Mouse (Mus musculus): ENCODE results near the gene Tgif2.
"Not testable (repeated sequence)": the region's sequence is repeated elsewhere in the genome, so short reads cannot be mapped to it uniquely, and the experiment has no call there.

The Tgif2 gene

GRCm38 (mm10) chr2:156839319-156840191, at the start of gene Tgif2:
Gene Tgif2 (plus strand): TSS chr2:156840007.
- peak; percentile 95 for DNase-seq

DNA sequence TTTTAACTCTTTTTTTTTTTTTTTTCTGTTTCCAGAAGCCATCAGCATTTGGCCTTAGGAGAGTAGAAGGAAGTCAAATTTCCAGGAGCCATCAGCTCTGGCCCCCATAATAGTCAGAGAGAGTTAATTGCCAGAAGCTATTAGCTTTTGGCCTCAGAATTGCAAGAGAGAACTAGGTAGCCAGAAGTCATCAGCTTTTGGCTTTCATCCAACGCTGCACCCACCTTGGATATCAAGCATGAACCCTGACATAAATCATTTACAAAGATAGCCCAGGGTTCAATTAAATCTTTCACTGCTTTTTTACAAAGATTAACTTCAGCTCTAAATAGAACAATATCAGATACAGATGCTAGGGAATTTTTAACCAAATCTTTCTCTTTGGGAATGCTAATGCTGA, 41.3 kb upstream of the Tgif2 start:
- DNase-seq = peak; percentile 50

GRCm38 (mm10) chr2:156801045-156801444, 38.8 kb upstream of the Tgif2 start:
- DNase-seq = no peak

DNA sequence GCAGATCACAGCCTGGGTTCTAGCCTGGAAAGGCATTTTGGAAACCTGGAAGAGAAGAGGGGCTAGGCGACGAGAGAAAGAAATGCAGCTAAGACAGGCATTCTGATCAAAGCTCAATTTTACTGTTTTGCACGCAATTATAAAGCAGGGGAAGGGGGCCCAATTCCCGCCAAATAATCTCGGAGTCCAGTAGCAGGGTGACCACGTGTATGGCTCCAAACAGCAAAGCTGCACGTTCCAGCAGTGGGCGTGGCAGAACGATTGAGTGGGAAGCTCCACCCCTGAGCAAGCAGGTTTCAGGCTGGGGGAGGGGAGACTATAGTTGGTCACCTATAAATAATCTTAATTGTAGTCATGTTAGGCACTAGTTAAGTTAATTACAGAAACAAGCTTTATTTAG, 37.7 kb upstream of the Tgif2 start:
- not testable (repeated sequence) for DNase-seq

- no peak for DNase-seq
Observed at GRCm38 (mm10) chr2:156803698-156804372, 36.0 kb upstream of the Tgif2 start.

DNA sequence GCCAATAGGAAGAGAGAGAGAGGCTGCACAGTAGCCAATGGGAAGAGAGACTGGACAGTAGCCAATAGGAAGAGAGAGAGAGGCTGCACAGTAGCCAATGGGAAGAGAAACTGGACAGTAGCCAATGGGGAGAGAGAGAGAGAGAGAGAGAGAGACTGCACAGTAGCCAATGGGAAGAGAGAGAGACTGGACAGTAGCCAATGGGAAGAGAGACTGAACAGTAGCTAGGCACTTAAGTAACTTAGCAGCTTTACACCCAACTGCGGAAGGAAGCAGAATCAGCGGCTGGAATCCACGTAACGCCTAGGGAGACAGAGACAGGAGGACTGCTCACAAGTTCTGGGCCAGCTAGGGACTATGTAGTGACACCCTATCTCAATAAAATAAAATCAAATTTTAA, 35.2 kb upstream of the Tgif2 start:
- no peak for DNase-seq

GRCm38 (mm10) chr2:156806886-156807285, 32.9 kb upstream of the Tgif2 start:
- no peak for DNase-seq

GRCm38 (mm10) chr2:156809579-156809978, 30.2 kb upstream of the Tgif2 start:
- peak; percentile 87 for DNase-seq

DNA sequence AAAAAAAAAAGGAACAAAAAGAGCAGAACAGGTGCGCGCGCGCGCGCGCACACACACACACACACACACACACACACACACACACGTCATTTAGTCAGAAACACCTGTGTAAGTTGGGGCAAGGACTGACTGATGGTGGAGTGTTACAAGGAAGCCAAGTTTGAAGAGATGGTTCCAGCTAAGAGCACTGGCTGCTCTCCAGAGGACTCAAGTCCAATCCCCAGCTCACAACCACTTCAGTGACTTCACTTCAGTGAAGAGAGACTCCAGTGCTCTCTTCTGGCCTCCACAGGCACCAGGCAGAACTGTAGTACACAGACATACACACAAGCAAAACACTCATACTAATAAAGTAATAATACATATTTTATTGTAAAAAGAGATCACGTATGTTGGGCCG, 29.1 kb upstream of the Tgif2 start:
- DNase-seq = peak; percentile 27

- peak; percentile 37 for DNase-seq
Observed at GRCm38 (mm10) chr2:156811556-156811955, 28.3 kb upstream of the Tgif2 start.

- DNase-seq = peak; percentile 76
Observed at GRCm38 (mm10) chr2:156814344-156814801, 25.4 kb upstream of the Tgif2 start.

GRCm38 (mm10) chr2:156814893-156815292, 24.9 kb upstream of the Tgif2 start:
- peak; percentile 36 for DNase-seq

- no peak for DNase-seq
Observed at GRCm38 (mm10) chr2:156815412-156815811, 24.4 kb upstream of the Tgif2 start.

DNA sequence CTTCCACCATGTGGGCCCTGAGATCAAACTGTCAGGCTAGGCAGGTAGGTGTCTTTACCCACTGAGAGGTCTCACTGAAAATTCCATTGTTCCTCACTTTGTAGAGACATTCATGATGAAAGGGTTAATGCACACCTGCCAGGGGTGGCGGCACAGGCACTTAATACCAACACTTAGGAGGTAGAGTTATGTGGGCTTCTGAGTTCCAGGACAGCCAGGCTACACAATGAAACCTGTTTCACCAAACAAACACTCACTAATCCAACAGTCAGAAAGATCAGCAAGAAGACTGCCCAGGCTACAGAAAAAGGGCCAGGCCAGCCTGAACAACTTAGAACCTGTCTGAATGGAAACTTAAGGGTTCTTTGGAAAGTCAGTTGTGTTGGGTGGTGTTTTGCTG, 23.7 kb upstream of the Tgif2 start:
- no peak for DNase-seq

DNA sequence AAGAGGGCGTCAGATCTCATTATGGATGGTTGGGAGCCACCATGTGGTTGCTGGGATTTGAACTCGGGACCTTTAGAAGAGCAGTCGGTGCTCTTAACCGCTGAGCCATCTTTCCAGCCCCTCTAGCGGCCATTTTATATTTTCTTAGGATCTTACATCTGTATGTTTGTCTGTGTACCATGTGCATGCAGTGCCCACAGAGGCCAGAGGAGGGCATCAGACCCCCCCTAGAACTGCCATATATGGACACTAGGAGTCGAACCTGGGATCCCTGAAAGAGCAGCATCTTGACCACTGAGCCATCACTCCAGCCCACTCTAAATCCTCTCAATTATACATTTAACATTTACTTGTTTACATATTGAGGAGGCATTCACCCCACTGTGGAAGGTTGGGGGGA, 14.7 kb upstream of the Tgif2 start:
- DNase-seq = not testable (repeated sequence)

DNA sequence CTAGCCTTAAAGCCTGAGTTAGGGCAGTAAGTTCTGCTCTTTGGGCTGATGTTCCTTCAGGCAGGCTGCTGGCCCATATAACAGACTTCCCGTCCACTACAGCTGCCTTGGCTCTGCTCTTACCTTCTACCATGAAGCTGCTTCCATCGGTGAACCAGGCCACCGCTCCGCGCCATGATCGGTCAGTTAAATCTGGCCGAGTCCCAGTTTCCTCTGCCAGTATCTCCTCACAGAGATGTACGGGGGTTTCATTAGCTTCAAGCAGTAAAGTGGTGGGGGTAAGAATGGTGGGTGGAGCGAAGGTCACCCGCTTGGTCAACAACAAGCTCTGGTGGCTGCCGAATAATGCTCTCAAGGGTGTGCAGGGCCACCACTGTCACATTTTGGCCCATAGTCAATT, 5.5 kb upstream of the Tgif2 start:
- DNase-seq = no peak

DNA sequence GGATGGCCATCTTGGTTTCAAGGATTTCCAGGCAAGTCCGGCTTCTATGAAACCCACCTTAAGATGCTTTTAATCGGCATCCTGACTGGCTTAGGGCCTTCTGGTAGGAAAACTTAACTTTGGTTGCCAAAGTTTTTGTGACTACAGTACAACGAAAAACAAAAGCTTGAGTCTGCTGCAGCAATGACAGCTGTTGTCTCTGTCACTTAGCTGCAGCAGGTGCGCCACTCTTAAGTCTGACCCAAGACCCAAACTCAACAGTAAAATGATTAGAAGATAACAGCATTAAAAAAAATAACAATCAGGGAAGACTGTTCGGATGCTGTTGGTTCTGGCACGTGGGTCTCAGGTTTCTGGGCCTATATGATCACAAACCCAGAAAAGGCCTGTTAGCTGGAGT, 968 bp upstream of the Tgif2 start:
- DNase-seq = no peak

GRCm38 (mm10) chr2:156840301-156841027, 657 bp downstream of the Tgif2 start:
- peak; percentile 83 for DNase-seq

DNA sequence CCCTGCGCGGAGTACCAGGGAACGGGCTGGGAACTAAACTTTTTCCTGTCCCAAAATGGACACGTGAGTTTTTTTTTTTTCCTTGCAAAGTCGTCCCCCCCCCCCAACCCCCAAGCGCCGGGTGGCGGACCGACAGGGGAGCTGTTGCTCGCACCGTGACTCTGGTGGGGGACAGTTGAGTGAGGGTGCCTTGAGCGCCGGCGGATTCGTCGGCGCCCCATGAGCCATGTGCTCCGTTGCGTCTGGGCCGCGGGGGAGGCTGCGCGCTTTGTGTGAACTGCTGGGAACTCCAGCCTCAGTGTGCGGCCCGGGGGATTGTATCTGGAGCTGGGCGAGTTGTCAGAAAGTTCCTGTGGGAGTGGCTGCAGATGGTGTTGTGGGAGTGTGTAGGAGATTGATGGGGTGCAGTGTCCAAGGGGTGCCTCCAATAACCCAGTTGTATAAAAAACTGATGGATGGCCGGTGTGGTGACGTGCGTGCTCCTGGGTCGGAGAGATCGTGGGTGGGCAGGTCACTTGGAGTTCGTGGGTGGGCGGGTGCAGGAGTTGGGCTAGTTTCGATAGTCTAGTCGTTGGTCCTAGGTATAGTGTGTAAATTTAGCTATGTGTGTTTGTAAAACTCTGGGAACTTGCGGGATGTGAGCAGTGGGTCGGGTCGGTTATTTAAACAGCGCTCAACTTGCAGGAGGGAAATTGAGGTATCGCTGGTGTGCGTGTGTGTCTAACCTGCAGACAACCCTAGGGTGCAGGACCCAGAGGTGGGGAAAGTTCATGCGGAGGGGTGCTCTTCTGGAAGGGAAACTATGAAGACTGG, 1.4 kb downstream of the Tgif2 start:
- DNase-seq = peak; percentile 87

GRCm38 (mm10) chr2:156841841-156842706, 2.3 kb downstream of the Tgif2 start:
- DNase-seq = peak; percentile 75

DNA sequence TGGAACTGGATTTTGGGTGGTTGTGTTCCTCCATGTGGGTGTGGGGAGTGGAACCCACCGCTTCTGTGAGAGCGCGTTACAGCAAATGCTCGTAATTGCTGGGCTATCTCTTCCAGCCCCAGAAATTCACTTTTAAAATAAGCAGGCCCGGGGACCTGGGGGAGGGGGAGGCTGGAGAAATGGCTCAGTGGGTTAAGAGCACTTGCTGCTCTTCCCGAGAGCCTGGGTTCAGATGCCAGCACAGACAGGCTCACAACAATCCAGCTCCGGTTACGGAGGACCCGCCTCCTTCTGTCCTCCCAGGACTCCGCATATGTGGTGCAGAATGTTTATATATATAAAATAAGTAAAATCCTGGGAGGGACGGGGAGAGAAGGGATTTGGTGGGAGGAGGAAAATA, 2.9 kb downstream of the Tgif2 start:
- no peak for DNase-seq

Measured in kidney, postnatal 10 days (tissue).